Mouse (Mus musculus) embryonic facial prominence, embryonic 11.5 days (tissue): ENCODE results near the gene Il1rapl2. TPM values are rescaled to one million over a fixed set of nuclear protein-coding genes. Genes with fewer than 3 reads are reported as not detected.

Experiments
- ATAC-seq: fragments of 200-750 bp; cut with Nextera tagmentation; replicated peaks from 2 replicates; pipeline ENCODE4 v1.8.0; 2017; ENCODE audit warnings: low read depth; ENCODE audit not compliant: insufficient number of reproducible peaks, low FRiP score, low TSS enrichment
- DNase-seq: peaks from one replicate; pipeline ENCODE4 v3.0.0-alpha.2; 2015; ENCODE audit warnings: low spot score
- H3K27ac ChIP-seq: fragments of 300-500 bp; sonication (generic); replicated peaks from 2 replicates; pipeline ENCODE4 v1.5.1; 2014; ENCODE audit warnings: mild to moderate bottlenecking, low read depth, low read length, control low read depth
- H3K27me3 ChIP-seq: fragments of 300-500 bp; sonication (generic); 2 replicates; pipeline ENCODE4 v1.6.1; 2014; ENCODE audit warnings: mild to moderate bottlenecking, low read length, moderate library complexity, mixed read lengths; ENCODE audit not compliant: control insufficient read depth, insufficient read depth
- H3K36me3 ChIP-seq: fragments of 300-500 bp; sonication (generic); replicated peaks from 2 replicates; pipeline ENCODE4 v1.6.1; 2014; ENCODE audit warnings: low read depth, mild to moderate bottlenecking, low read length, moderate library complexity, mixed read lengths; ENCODE audit not compliant: control insufficient read depth, insufficient read depth
- H3K4me1 ChIP-seq: fragments of 300-500 bp; sonication (generic); 2 replicates; pipeline ENCODE4 v1.6.1; 2014; ENCODE audit warnings: low read length, mixed read lengths; ENCODE audit not compliant: control insufficient read depth, insufficient read depth
- H3K4me2 ChIP-seq: fragments of 300-500 bp; sonication (generic); 2 replicates; pipeline ENCODE4 v1.6.1; 2014; ENCODE audit warnings: low read depth, mild to moderate bottlenecking, control low read depth, low read length, moderate library complexity
- H3K4me3 ChIP-seq: fragments of 300-500 bp; sonication (generic); 2 replicates; pipeline ENCODE4 v1.5.1; 2014; ENCODE audit warnings: low read depth, low read length, control low read depth
- H3K9ac ChIP-seq: fragments of 300-500 bp; sonication (generic); replicated peaks from 2 replicates; pipeline ENCODE4 v1.6.1; 2014; ENCODE audit warnings: mild to moderate bottlenecking, control low read depth, low read length
- H3K9me3 ChIP-seq: fragments of 300-500 bp; sonication (generic); replicated peaks from 2 replicates; pipeline ENCODE4 v1.6.1; 2016; ENCODE audit warnings: mild to moderate bottlenecking, low read length, inconsistent platforms, mixed read lengths; ENCODE audit not compliant: control insufficient read depth
- WGBS: fragments of 180-500 bp; shearing (Covaris S2); extraction: QIAGEN DNeasy Blood & Tissue Kit; methylation state at CpG from one replicate; pipeline ENCODE4 v1.1.7; 2014; 5-methylcytosine and 5-hydroxymethylcytosine counted together
- polyA plus RNA-seq: library from polyadenylated mRNA; unstranded; fragments of >200 nt; fragmentation: Nextera tagmentation; extraction: Ambion mirVana; gene quantifications from 2 replicates; pipeline ENCODE4 v1.2.1, GENCODE M21; 2014

Gene Il1rapl2
- polyA plus RNA-seq, 1 experiment from 2014 or later, result 0.28 TPM

DNA sequence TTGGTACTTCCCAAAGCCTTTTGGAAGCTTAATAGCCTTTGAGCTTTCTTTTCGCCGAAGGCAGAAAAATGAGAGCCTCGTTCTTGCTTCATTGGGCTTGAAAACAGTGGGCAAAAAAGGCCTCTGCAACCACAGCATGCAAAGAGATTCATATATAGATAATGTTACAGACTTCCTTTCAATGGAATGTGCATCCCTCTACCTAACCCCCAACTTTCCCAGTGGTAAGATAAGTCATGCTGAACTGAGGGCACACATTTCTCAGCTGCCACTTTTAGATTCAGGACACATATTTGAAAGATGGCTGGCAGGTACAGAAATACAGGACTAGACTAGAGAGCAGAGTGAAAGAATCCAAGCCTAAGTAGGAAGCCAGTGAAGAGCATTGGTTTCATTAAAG is 185.1 kb downstream of the Il1rapl2 start:
- H3K9me3 ChIP-seq, result no peaks in the 10 kb centered on the region
- no peak overlapping the region for H3K4me3 ChIP-seq
- H3K27ac ChIP-seq, result no peak overlapping the region
- no peaks in the 10 kb centered on the region for H3K27me3 ChIP-seq
- no peak overlapping the region for H3K4me2 ChIP-seq
- no peaks in the 10 kb centered on the region for H3K36me3 ChIP-seq
- WGBS, result 67% methylated on average over 3 of the region's 3 CpGs
- ATAC-seq (no peak), DNase-seq (no peak)
- H3K4me1 ChIP-seq, result no peaks in the 10 kb centered on the region
- H3K9ac ChIP-seq, result no peak overlapping the region

- DNase-seq, result no peak
- Histone ChIP-seq H3K36me3 (no peaks in the 10 kb centered on the region), H3K9me3 (no peaks in the 10 kb centered on the region), H3K27me3 (no peaks in the 10 kb centered on the region), H3K9ac (no peak overlapping the region), H3K27ac (no peak overlapping the region), H3K4me1 (no peaks in the 10 kb centered on the region), H3K4me3 (no peak overlapping the region), H3K4me2 (no peak overlapping the region)
- 80% methylated on average over 6 of the region's 6 CpGs for WGBS
- ATAC-seq, result no peak
Measured at GRCm38 (mm10) chrX:137805484-137806200, 235.2 kb downstream of the Il1rapl2 start.

GRCm38 (mm10) chrX:137806231-137807114 is 236.1 kb downstream of the Il1rapl2 start:
- H3K4me2 ChIP-seq, result no peak overlapping the region
- DNase-seq (no peak), ATAC-seq (no peak; the same call in 1 of the 2 replicates)
- no peaks in the 10 kb centered on the region for H3K4me1 ChIP-seq
- no peaks in the 10 kb centered on the region for H3K9me3 ChIP-seq
- no peak overlapping the region for H3K4me3 ChIP-seq
- H3K27ac ChIP-seq, result no peak overlapping the region
- H3K27me3 ChIP-seq, result no peaks in the 10 kb centered on the region
- H3K9ac ChIP-seq, result no peak overlapping the region
- 78% methylated on average over 4 of the region's 4 CpGs for WGBS
- H3K36me3 ChIP-seq, result no peaks in the 10 kb centered on the region

DNA sequence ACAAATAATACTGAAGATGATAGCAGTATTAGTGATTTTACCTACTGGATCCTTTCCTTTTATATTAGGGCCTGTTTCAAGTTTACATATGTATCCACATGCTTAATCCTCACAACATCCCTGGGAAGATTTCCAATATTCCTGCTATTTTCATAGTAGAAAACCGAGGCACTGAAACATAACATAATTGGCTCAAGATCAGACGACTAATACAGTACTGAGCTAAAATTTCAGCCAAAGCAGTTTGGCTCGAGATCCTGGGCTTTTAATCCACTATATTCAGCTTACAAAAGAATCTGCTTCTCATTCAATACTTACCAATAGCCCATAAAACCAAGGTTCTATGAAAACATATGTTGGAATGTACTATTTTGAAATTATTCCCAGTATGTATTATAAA is 239.1 kb downstream of the Il1rapl2 start:
- Histone ChIP-seq H3K27ac (no peak overlapping the region), H3K4me2 (no peak overlapping the region), H3K9ac (no peak overlapping the region), H3K36me3 (no peaks in the 10 kb centered on the region), H3K4me3 (no peak overlapping the region), H3K4me1 (no peaks in the 10 kb centered on the region), H3K9me3 (no peaks in the 10 kb centered on the region), H3K27me3 (no peaks in the 10 kb centered on the region)
- 68% methylated on average over 3 of the region's 3 CpGs for WGBS
- ATAC-seq (no peak), DNase-seq (no peak)

- Histone ChIP-seq H3K36me3 (no peaks in the 10 kb centered on the region), H3K4me3 (no peak overlapping the region), H3K9ac (no peak overlapping the region), H3K4me2 (no peak overlapping the region), H3K27ac (no peak overlapping the region), H3K27me3 (no peaks in the 10 kb centered on the region), H3K9me3 (no peaks in the 10 kb centered on the region), H3K4me1 (no peaks in the 10 kb centered on the region)
- WGBS, result 64% methylated on average over 1 of the region's 1 CpGs
- DNase-seq (no peak), ATAC-seq (no peak)
Measured at GRCm38 (mm10) chrX:137812151-137812550, 241.7 kb downstream of the Il1rapl2 start.

DNA sequence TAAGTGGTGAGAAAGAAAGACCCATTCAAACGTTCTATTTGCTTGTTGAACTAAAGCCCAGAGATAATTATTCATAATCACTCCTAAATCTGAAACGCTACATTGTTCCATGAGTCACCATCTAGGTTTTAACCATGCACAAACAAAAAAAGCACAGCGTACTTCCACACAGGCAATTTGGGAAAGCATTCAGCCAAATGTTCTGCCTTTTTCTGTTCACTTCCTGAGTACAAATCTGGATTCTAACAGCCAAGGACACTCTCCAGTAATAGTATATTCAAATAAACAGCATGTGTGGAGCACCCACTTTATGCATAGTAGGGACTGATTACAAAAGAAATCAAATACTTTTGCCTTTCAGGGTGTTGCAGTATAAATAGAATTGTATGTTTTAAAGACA is 278.5 kb downstream of the Il1rapl2 start:
- DNase-seq (no peak), ATAC-seq (no peak)
- H3K4me3 ChIP-seq, result no peak overlapping the region
- H3K27me3 ChIP-seq, result no peaks in the 10 kb centered on the region
- H3K27ac ChIP-seq, result no peak overlapping the region
- H3K36me3 ChIP-seq, result no peaks in the 10 kb centered on the region
- 58% methylated on average over 3 of the region's 3 CpGs for WGBS
- H3K4me1 ChIP-seq, result no peaks in the 10 kb centered on the region
- no peak overlapping the region for H3K4me2 ChIP-seq
- H3K9me3 ChIP-seq, result no peaks in the 10 kb centered on the region
- H3K9ac ChIP-seq, result no peak overlapping the region

GRCm38 (mm10) chrX:137923490-137923889 is 353.1 kb downstream of the Il1rapl2 start:
- H3K36me3 ChIP-seq, result no peaks in the 10 kb centered on the region
- no peak overlapping the region for H3K4me3 ChIP-seq
- no peaks in the 10 kb centered on the region for H3K4me1 ChIP-seq
- no peak overlapping the region for H3K9ac ChIP-seq
- no peaks in the 10 kb centered on the region for H3K9me3 ChIP-seq
- H3K27me3 ChIP-seq, result no peaks in the 10 kb centered on the region
- H3K4me2 ChIP-seq, result no peak overlapping the region
- no peak overlapping the region for H3K27ac ChIP-seq
- ATAC-seq, result no peak
- no peak for DNase-seq

GRCm38 (mm10) chrX:137926835-137927234 is 356.4 kb downstream of the Il1rapl2 start:
- Histone ChIP-seq H3K36me3 (no peaks in the 10 kb centered on the region), H3K4me2 (no peak overlapping the region), H3K9me3 (no peaks in the 10 kb centered on the region), H3K27me3 (no peaks in the 10 kb centered on the region), H3K27ac (no peak overlapping the region), H3K9ac (no peak overlapping the region), H3K4me3 (no peak overlapping the region), H3K4me1 (no peaks in the 10 kb centered on the region)
- 71% methylated on average over 2 of the region's 2 CpGs for WGBS
- ATAC-seq, result no peak
- DNase-seq, result no peak
